Mouse (Mus musculus): ENCODE measurements at regions not wholly inside any gene's neighbourhood (a gene's known extent, or its start where the extent isn't known, plus 50 kb on each side); places are given as distances from the start of the nearest gene placed in this dataset.
A peak's percentile ranks its signal among the peaks of the same experiment; 100 is the strongest.

GRCm38 (mm10) chr13:57189246-57189645 is 293.5 kb upstream of the Trpc7 start:
- peak; percentile 81 for DNase-seq (ENCODE audit: low read depth, low spot score)

- DNase-seq (ENCODE audit: low read depth, low spot score): no peak
These were observed 290.4 kb upstream of the Trpc7 start for GRCm38 (mm10) chr13:57186168-57186567.

- peak; percentile 78 for DNase-seq (ENCODE audit: low read depth, low spot score)
These were observed 274.4 kb upstream of the Trpc7 start for GRCm38 (mm10) chr13:57170180-57170579.

GRCm38 (mm10) chr13:57169621-57170020 is 273.8 kb upstream of the Trpc7 start:
- DNase-seq (ENCODE audit: low read depth, low spot score): peak; percentile 89

GRCm38 (mm10) chr13:57165367-57165766 is 269.6 kb upstream of the Trpc7 start:
- no peak for DNase-seq (ENCODE audit: low read depth, low spot score)

- DNase-seq (ENCODE audit: low read depth, low spot score): no peak
These were observed 257.0 kb upstream of the Trpc7 start for GRCm38 (mm10) chr13:57152787-57153186.

GRCm38 (mm10) chr13:57147623-57148022 is 251.8 kb upstream of the Trpc7 start:
- DNase-seq (ENCODE audit: low read depth, low spot score): no peak

GRCm38 (mm10) chr13:57146708-57147107 is 250.9 kb upstream of the Trpc7 start:
- DNase-seq (ENCODE audit: low read depth, low spot score): no peak

- no peak for DNase-seq (ENCODE audit: low read depth, low spot score)
These were observed 250.0 kb upstream of the Trpc7 start for GRCm38 (mm10) chr13:57145782-57146181.

GRCm38 (mm10) chr13:57142851-57143250 is 247.1 kb upstream of the Trpc7 start:
- peak; percentile 45 for DNase-seq (ENCODE audit: low read depth, low spot score)

- DNase-seq (ENCODE audit: low read depth, low spot score): no peak
These were observed 246.6 kb upstream of the Trpc7 start for GRCm38 (mm10) chr13:57142441-57142840.

- DNase-seq (ENCODE audit: low read depth, low spot score): no peak
These were observed 220.1 kb upstream of the Trpc7 start for GRCm38 (mm10) chr13:57115936-57116335.

GRCm38 (mm10) chr13:57107956-57108355 is 212.2 kb upstream of the Trpc7 start:
- no peak for DNase-seq (ENCODE audit: low read depth, low spot score)

GRCm38 (mm10) chr13:57099601-57100000 is 203.8 kb upstream of the Trpc7 start:
- peak; percentile 9 for DNase-seq (ENCODE audit: low read depth, low spot score)

- DNase-seq (ENCODE audit: low read depth, low spot score): no peak
These were observed 196.1 kb upstream of the Trpc7 start for GRCm38 (mm10) chr13:57091886-57092285.

GRCm38 (mm10) chr13:57089381-57090075 is 193.7 kb upstream of the Trpc7 start:
- DNase-seq (ENCODE audit: low read depth, low spot score): peak; percentile 85

- peak; percentile 58 for DNase-seq (ENCODE audit: low read depth, low spot score)
These were observed 192.2 kb upstream of the Trpc7 start for GRCm38 (mm10) chr13:57087966-57088365.

GRCm38 (mm10) chr13:57087398-57087797 is 191.6 kb upstream of the Trpc7 start:
- DNase-seq (ENCODE audit: low read depth, low spot score): peak; percentile 70

- DNase-seq (ENCODE audit: low read depth, low spot score): no peak
These were observed 188.0 kb upstream of the Trpc7 start for GRCm38 (mm10) chr13:57083751-57084150.

- DNase-seq (ENCODE audit: low read depth, low spot score): no peak
These were observed 174.7 kb upstream of the Trpc7 start for GRCm38 (mm10) chr13:57070479-57070878.

GRCm38 (mm10) chr13:57061656-57062055 is 165.9 kb upstream of the Trpc7 start:
- DNase-seq (ENCODE audit: low read depth, low spot score): no peak

GRCm38 (mm10) chr13:57061074-57061473 is 165.3 kb upstream of the Trpc7 start:
- DNase-seq (ENCODE audit: low read depth, low spot score): peak; percentile 57

GRCm38 (mm10) chr13:57056786-57057185 is 161.0 kb upstream of the Trpc7 start:
- peak; percentile 43 for DNase-seq (ENCODE audit: low read depth, low spot score)
